Mouse (Mus musculus): ENCODE measurements around the gene Traf4. TPM values are rescaled to one million over a fixed set of nuclear protein-coding genes. Genes with fewer than 3 reads are reported as not detected.
"Not testable (repeated sequence)": the region's sequence is repeated elsewhere in the genome, so short reads cannot be mapped to it uniquely, and the experiment has no call there.

The Traf4 gene
- polyA plus RNA-seq, 1 experiment from 2014 or later: 101 TPM

DNA sequence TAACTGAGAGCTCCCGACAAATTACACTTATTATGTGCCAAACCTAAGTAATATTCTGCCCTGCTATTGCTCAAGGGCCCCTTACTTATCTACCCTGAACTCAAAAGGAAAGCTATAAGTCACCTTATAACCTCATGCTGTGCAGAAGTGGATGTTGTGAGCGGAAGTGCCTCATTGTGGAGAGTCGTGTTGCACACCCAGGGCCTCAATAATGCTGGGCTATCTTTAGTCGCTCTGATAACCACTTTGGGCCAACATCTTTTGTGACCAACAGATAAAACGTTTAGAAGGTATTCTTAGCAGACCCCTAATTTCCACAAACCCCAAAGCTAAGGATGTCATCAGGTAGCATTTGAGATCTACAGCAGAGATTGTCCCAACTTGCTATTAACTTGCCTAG is 24.7 kb downstream of the Traf4 start:
- H3K4me2 ChIP-seq: no peak overlapping the region
- no peak overlapping the region for H3K4me3 ChIP-seq
- no peaks in the 10 kb centered on the region for H3K4me1 ChIP-seq
- no peak for ATAC-seq (replicated peaks)
- no peak overlapping the region for H3K9ac ChIP-seq
- no peaks in the 10 kb centered on the region for H3K9me3 ChIP-seq
- peaks cover 7% of the 10 kb centered on the region; the same call in 1 of the 2 replicates for H3K36me3 ChIP-seq (replicated peaks)
- no peak overlapping the region for H3K27ac ChIP-seq
- H3K27me3 ChIP-seq (replicated peaks): no peaks in the 10 kb centered on the region
- 87% methylated on average over 5 of the region's 5 CpGs for WGBS

GRCm38 (mm10) chr11:78138023-78138422 is 27.4 kb downstream of the Traf4 start:
- no peak overlapping the region for H3K27ac ChIP-seq
- H3K27me3 ChIP-seq (replicated peaks): no peaks in the 10 kb centered on the region
- ATAC-seq (replicated peaks): no peak
- H3K36me3 ChIP-seq (replicated peaks): no peaks in the 10 kb centered on the region
- H3K9me3 ChIP-seq: no peaks in the 10 kb centered on the region
- H3K4me2 ChIP-seq: no peak overlapping the region
- H3K4me3 ChIP-seq: no peak overlapping the region
- no peaks in the 10 kb centered on the region for H3K4me1 ChIP-seq
- WGBS: 90% methylated on average over 3 of the region's 3 CpGs
- no peak overlapping the region for H3K9ac ChIP-seq

- no peaks in the 10 kb centered on the region for H3K27me3 ChIP-seq (replicated peaks)
- no peak for ATAC-seq (replicated peaks)
- H3K4me2 ChIP-seq: no peak overlapping the region
- no peak overlapping the region for H3K9ac ChIP-seq
- H3K9me3 ChIP-seq: no peaks in the 10 kb centered on the region
- H3K4me1 ChIP-seq: no peaks in the 10 kb centered on the region
- H3K36me3 ChIP-seq (replicated peaks): no peaks in the 10 kb centered on the region
- WGBS: 74% methylated on average over 4 of the region's 4 CpGs
- H3K4me3 ChIP-seq: no peak overlapping the region
- H3K27ac ChIP-seq: no peak overlapping the region
Observed at GRCm38 (mm10) chr11:78137584-78137983, 27.8 kb downstream of the Traf4 start.

GRCm38 (mm10) chr11:78136132-78136531 is 29.3 kb downstream of the Traf4 start:
- Histone ChIP-seq H3K9me3 (no peaks in the 10 kb centered on the region), H3K9ac (no peak overlapping the region)
- WGBS: 92% methylated on average over 1 of the region's 1 CpGs

DNA sequence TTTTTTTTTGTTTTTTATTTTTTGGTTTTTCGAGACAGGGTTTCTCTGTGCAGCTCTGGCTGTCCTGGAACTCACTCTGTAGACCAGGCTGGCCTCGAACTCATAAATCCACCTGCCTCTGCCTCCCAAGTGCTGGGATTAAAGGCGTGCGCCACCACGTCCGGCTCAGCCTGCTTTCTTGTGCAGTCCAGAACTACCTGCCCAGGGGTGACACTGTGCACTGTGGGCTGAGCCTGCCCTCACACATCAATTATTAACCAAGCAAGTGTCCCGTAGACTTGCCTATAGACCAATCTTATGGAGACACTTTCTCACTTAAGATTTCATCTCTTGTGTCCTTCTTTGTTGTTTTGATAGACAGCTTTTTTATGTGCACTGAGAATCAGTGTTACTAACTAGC is 30.1 kb downstream of the Traf4 start:
- not testable (repeated sequence) for H3K4me3 ChIP-seq; H3K27ac ChIP-seq; H3K36me3 ChIP-seq (replicated peaks); ATAC-seq (replicated peaks); H3K27me3 ChIP-seq (replicated peaks); H3K9me3 ChIP-seq; H3K4me2 ChIP-seq; H3K9ac ChIP-seq; H3K4me1 ChIP-seq
- 92% methylated on average over 7 of the region's 7 CpGs for WGBS

More at GRCm38 (mm10) chr11:78136132-78136531, 29.3 kb downstream of the Traf4 start:
- Histone ChIP-seq H3K4me3 (no peak overlapping the region), H3K36me3 (replicated peaks) (no peaks in the 10 kb centered on the region), H3K4me2 (no peak overlapping the region), H3K4me1 (no peaks in the 10 kb centered on the region), H3K27ac (no peak overlapping the region), H3K27me3 (replicated peaks) (no peaks in the 10 kb centered on the region)
- no peak for ATAC-seq (replicated peaks)

DNA sequence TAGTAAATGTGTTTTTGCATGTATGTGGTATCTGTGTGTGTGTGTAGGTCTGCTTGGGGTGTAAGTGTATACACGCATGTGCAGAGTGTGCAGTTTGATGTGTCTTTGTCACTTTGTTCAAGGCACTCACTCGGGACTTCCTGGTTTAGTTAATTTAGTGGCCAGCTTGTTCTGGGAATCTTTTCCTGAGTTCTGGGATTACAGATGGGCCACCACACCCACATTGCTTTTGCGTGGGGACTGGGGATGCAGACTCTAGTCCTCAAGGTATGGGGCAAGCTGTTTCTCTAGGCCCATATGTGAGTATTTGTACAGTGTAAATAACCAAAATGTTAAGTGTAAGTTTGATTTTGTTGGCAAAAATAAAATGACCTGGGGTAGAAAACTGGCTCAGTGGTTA is 31.0 kb downstream of the Traf4 start:
- WGBS: 91% methylated on average over 3 of the region's 3 CpGs
- Histone ChIP-seq H3K4me3 (no peak overlapping the region), H3K27me3 (replicated peaks) (no peaks in the 10 kb centered on the region)

DNA sequence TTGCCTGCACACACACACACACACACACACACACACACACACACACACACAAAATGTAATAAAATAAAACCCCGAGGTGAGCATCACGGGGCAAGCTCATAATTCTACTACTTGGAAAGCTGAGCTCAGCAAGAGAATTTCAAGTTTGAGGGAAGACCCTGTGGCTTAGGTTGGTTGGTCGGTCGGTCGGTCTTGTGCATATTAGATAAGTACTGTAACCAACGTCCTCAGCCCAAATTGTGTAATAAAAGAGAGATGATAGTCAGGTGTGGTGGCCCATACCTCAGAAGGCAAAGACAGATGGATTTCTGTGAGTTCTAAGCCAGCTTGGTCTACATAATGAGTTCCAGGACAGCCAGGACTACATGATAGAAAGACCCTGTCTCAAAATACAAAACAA is 31.5 kb downstream of the Traf4 start:
- Histone ChIP-seq H3K4me1 (no peaks in the 10 kb centered on the region), H3K27me3 (replicated peaks) (no peaks in the 10 kb centered on the region), H3K36me3 (replicated peaks) (no peaks in the 10 kb centered on the region), H3K4me2 (no peak overlapping the region), H3K4me3 (no peak overlapping the region), H3K9me3 (no peaks in the 10 kb centered on the region), H3K27ac (no peak overlapping the region), H3K9ac (no peak overlapping the region)
- WGBS: 97% methylated on average over 6 of the region's 6 CpGs
- ATAC-seq (replicated peaks): no peak

More for the DNA sequence above, 31.0 kb downstream of the Traf4 start:
- ATAC-seq (replicated peaks): no peak
- H3K36me3 ChIP-seq (replicated peaks): no peaks in the 10 kb centered on the region
- H3K27ac ChIP-seq: no peak overlapping the region
- no peaks in the 10 kb centered on the region for H3K4me1 ChIP-seq
- H3K9me3 ChIP-seq: no peaks in the 10 kb centered on the region
- H3K9ac ChIP-seq: no peak overlapping the region
- no peak overlapping the region for H3K4me2 ChIP-seq

- Histone ChIP-seq H3K9ac (no peak overlapping the region), H3K4me1 (peaks cover 5% of the 10 kb centered on the region), H3K36me3 (replicated peaks) (no peaks in the 10 kb centered on the region), H3K4me2 (no peak overlapping the region), H3K27ac (no peak overlapping the region), H3K9me3 (no peaks in the 10 kb centered on the region), H3K27me3 (replicated peaks) (no peaks in the 10 kb centered on the region), H3K4me3 (no peak overlapping the region)
- no peak for ATAC-seq (replicated peaks)
- 72% methylated on average over 8 of the region's 8 CpGs for WGBS
Observed at GRCm38 (mm10) chr11:78129458-78129857, 35.9 kb downstream of the Traf4 start.

DNA sequence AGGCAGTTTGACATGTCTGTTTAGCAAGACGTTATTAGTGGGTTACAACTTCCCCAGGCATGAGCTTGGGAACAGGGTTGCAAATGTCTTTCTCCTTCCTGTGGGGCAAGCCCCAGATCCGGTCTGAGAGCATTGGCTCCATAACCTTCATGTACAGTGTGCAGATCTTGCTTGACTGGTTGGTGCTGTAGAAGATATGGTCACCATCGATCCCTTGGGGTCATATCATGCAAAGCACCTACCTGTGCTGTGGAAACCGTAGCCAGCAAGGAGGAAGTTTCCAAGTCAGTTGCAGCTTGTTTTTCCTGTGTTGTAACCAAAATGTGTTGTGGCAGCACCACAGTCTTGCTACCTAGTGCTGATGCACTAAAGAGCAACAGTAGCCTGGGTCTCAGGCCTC is 38.6 kb downstream of the Traf4 start:
- Histone ChIP-seq H3K4me1 (peaks cover 5% of the 10 kb centered on the region), H3K4me2 (no peak overlapping the region), H3K27me3 (replicated peaks) (no peaks in the 10 kb centered on the region), H3K9ac (no peak overlapping the region), H3K36me3 (replicated peaks) (no peaks in the 10 kb centered on the region), H3K4me3 (no peak overlapping the region), H3K27ac (no peak overlapping the region), H3K9me3 (no peaks in the 10 kb centered on the region)
- no peak for ATAC-seq (replicated peaks)
- 89% methylated on average over 4 of the region's 4 CpGs for WGBS

GRCm38 (mm10) chr11:78125691-78126090 is 39.7 kb downstream of the Traf4 start:
- 74% methylated on average over 6 of the region's 6 CpGs for WGBS
- Histone ChIP-seq H3K27me3 (replicated peaks) (no peaks in the 10 kb centered on the region), H3K4me3 (no peak overlapping the region), H3K27ac (no peak overlapping the region), H3K9me3 (no peaks in the 10 kb centered on the region), H3K4me2 (no peak overlapping the region), H3K9ac (no peak overlapping the region), H3K4me1 (peaks cover 15% of the 10 kb centered on the region), H3K36me3 (replicated peaks) (no peaks in the 10 kb centered on the region)
- ATAC-seq (replicated peaks): no peak

DNA sequence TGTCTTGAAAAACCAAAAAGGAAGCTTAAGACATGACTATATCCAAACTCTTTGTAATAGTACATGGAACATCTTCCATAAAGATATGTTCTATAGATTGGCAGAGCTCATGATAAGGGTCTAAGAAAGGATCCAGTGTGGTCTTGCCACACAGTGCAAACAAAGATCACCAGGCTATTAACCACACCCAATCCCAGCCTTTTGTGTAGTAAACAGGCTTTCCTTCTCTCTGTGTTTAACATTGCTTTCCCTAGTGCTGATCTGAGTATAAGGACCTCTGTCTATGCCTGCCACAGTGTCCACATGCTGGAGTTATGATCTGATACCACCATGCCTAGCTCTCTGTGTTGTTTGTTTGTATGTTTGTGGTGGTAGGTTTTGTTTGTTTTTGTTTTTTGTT is 41.6 kb downstream of the Traf4 start:
- H3K4me3 ChIP-seq: no peak overlapping the region
- H3K4me2 ChIP-seq: no peak overlapping the region
- no peaks in the 10 kb centered on the region for H3K9me3 ChIP-seq
- H3K36me3 ChIP-seq (replicated peaks): no peaks in the 10 kb centered on the region
- no peak for ATAC-seq (replicated peaks)
- H3K9ac ChIP-seq: no peak overlapping the region
- no peaks in the 10 kb centered on the region for H3K27me3 ChIP-seq (replicated peaks)
- no peak overlapping the region for H3K27ac ChIP-seq
- peaks cover 23% of the 10 kb centered on the region for H3K4me1 ChIP-seq

DNA sequence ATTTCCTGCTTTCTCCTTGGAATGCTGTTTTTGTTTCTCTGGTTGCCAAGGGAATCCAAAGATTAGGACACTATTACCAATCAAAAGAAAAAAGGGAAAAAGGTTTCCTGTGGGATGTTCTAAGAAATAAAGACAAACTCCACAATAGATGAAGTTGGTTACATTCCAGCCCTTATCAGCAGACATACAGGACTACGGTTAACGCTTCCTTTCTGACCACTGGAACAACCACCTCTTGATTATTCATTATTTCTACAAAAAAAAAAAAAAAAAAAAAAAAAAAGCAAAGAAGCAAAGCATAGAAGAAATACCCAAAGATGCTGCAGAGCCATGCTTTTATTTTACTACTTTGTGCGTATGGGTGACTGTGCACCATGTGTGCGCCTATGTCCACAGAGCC is 42.6 kb downstream of the Traf4 start:
- H3K4me3 ChIP-seq: no peak overlapping the region
- H3K4me1 ChIP-seq: peaks cover 31% of the 10 kb centered on the region
- H3K27me3 ChIP-seq (replicated peaks): no peaks in the 10 kb centered on the region
- 89% methylated on average over 4 of the region's 4 CpGs for WGBS
- no peak overlapping the region for H3K9ac ChIP-seq
- H3K27ac ChIP-seq: no peak overlapping the region
- no peaks in the 10 kb centered on the region for H3K36me3 ChIP-seq (replicated peaks)
- no peak overlapping the region for H3K4me2 ChIP-seq
- ATAC-seq (replicated peaks): no peak
- no peaks in the 10 kb centered on the region for H3K9me3 ChIP-seq

DNA sequence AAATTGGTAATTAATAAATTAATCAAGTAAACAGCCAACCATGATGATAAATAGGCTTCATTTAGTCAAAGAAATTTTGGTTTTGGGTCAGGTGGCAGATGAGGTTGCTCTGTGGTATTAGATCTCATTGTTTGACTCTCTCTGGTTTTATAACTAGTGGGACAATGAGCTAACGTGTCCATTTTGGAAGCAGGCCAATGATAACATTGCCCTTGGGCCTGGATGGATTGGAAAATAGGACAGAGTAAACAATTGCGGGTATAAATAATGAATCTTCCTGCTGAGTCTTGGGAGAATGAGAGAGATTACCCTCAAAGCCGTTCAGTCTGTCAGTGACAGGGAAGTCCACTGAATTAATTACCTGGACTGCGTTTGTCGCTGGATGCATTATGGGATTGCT is 44.2 kb downstream of the Traf4 start:
- no peaks in the 10 kb centered on the region for H3K36me3 ChIP-seq (replicated peaks)
- 24% methylated on average over 5 of the region's 5 CpGs for WGBS
- no peaks in the 10 kb centered on the region for H3K27me3 ChIP-seq (replicated peaks)
- ATAC-seq (replicated peaks): no peak
- H3K9ac ChIP-seq: no peak overlapping the region
- peaks cover 40% of the 10 kb centered on the region for H3K4me1 ChIP-seq
- H3K4me3 ChIP-seq: no peak overlapping the region
- no peaks in the 10 kb centered on the region for H3K9me3 ChIP-seq
- H3K27ac ChIP-seq: no peak overlapping the region
- no peak overlapping the region for H3K4me2 ChIP-seq

DNA sequence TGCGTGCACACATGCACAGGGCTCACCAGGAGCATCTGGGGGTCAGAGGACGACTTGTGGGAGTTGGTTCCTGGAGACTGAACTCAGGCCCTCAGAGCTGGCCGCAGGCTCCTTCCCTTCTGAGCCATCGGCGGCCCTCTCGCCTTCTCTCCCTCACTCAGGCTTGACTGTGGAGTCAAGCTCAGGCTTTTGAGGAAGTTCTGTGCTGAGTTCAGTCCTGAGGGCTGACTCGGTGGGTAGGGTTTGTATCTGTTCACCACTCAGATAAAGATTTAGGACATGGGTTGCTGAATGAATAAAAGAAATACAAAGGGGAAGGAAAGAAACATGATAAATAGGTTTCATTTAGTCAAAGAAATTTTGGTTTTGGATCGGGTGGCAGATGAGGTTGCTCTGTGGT is 45.5 kb downstream of the Traf4 start:
- Histone ChIP-seq H3K27me3 (replicated peaks) (no peaks in the 10 kb centered on the region), H3K27ac (no peak overlapping the region), H3K4me1 (peaks cover 44% of the 10 kb centered on the region), H3K4me3 (no peak overlapping the region), H3K4me2 (no peak overlapping the region), H3K36me3 (replicated peaks) (no peaks in the 10 kb centered on the region), H3K9ac (no peak overlapping the region), H3K9me3 (no peaks in the 10 kb centered on the region)
- ATAC-seq (replicated peaks): no peak
- 82% methylated on average over 8 of the region's 8 CpGs for WGBS
